Mouse (Mus musculus) neural tube, embryonic 14.5 days (tissue): Measurements from ENCODE around the gene Sgcb. TPM values are rescaled to one million over a fixed set of nuclear protein-coding genes. Genes with fewer than 3 reads are reported as not detected.

Experiments
- ATAC-seq: fragments of 200-750 bp; cut with Nextera tagmentation; 2 replicates; pipeline ENCODE4 v1.8.0; 2017; ENCODE audit warnings: low read depth, mild to moderate bottlenecking, moderate TSS enrichment, moderate library complexity
- H3K27ac ChIP-seq: fragments of 300-500 bp; sonication (generic); 2 replicates; pipeline ENCODE4 v1.5.1; 2014; ENCODE audit warnings: low read depth, mild to moderate bottlenecking, control low read depth, low read length, moderate library complexity, mixed read lengths
- H3K27me3 ChIP-seq: fragments of 300-500 bp; sonication (generic); 2 replicates; pipeline ENCODE4 v1.6.1; 2014; ENCODE audit warnings: low read length; ENCODE audit not compliant: control insufficient read depth, insufficient read depth
- H3K36me3 ChIP-seq: fragments of 300-500 bp; sonication (generic); 2 replicates; pipeline ENCODE4 v1.6.1; 2014; ENCODE audit warnings: low read length, mixed read lengths; ENCODE audit not compliant: control insufficient read depth, insufficient read depth
- H3K4me1 ChIP-seq: fragments of 300-500 bp; sonication (generic); 2 replicates; pipeline ENCODE4 v1.6.1; 2014; ENCODE audit warnings: low read length; ENCODE audit not compliant: control insufficient read depth, insufficient read depth
- H3K4me2 ChIP-seq: fragments of 300-500 bp; sonication (generic); 2 replicates; pipeline ENCODE4 v1.6.1; 2014; ENCODE audit warnings: mild to moderate bottlenecking, low read depth, low read length, control low read depth
- H3K4me3 ChIP-seq: fragments of 300-500 bp; sonication (generic); 2 replicates; pipeline ENCODE4 v1.5.1; 2014; ENCODE audit warnings: low read depth, low read length, control low read depth, mixed read lengths
- H3K9ac ChIP-seq: fragments of 300-500 bp; sonication (generic); replicated peaks from 2 replicates; pipeline ENCODE4 v1.6.1; 2014; ENCODE audit warnings: low read depth, mild to moderate bottlenecking, control low read depth, low read length, mixed read lengths
- H3K9me3 ChIP-seq: fragments of 300-500 bp; sonication (generic); 2 replicates; pipeline ENCODE4 v1.6.1; 2016; ENCODE audit warnings: low read length; ENCODE audit not compliant: control insufficient read depth
- WGBS: fragments of 180-500 bp; shearing (Covaris S2); extraction: QIAGEN DNeasy Blood & Tissue Kit; methylation state at CpG from one replicate; pipeline ENCODE4 v1.1.7; 2014; 5-methylcytosine and 5-hydroxymethylcytosine counted together
- polyA plus RNA-seq: library from polyadenylated mRNA; unstranded; fragments of >200 nt; fragmentation: Nextera tagmentation; extraction: Ambion mirVana; gene quantifications from 2 replicates; pipeline ENCODE4 v1.2.1, GENCODE M21; 2014

The Sgcb gene
- polyA plus RNA-seq, 1 experiment from 2014 or later, result 57.2 TPM

- Histone ChIP-seq H3K9me3 (no peaks in the 10 kb centered on the region), H3K4me2 (no peak overlapping the region), H3K4me1 (no peaks in the 10 kb centered on the region), H3K27me3 (no peaks in the 10 kb centered on the region), H3K4me3 (no peak overlapping the region), H3K9ac (no peak overlapping the region), H3K27ac (no peak overlapping the region), H3K36me3 (no peaks in the 10 kb centered on the region; the same call in none of the 2 replicates)
- WGBS, result 83% methylated on average over 4 of the region's 4 CpGs
- no peak for ATAC-seq
These were observed 5.5 kb downstream of the Sgcb start for GRCm38 (mm10) chr5:73642091-73642490.

GRCm38 (mm10) chr5:73641058-73641457 is 6.5 kb downstream of the Sgcb start:
- H3K4me3 ChIP-seq, result no peak overlapping the region
- no peak for ATAC-seq
- no peak overlapping the region for H3K4me2 ChIP-seq
- H3K36me3 ChIP-seq, result no peaks in the 10 kb centered on the region; the same call in none of the 2 replicates
- no peaks in the 10 kb centered on the region for H3K27me3 ChIP-seq
- 92% methylated on average over 3 of the region's 3 CpGs for WGBS
- H3K27ac ChIP-seq, result no peak overlapping the region
- H3K9ac ChIP-seq, result no peak overlapping the region
- H3K4me1 ChIP-seq, result no peaks in the 10 kb centered on the region
- H3K9me3 ChIP-seq, result no peaks in the 10 kb centered on the region

DNA sequence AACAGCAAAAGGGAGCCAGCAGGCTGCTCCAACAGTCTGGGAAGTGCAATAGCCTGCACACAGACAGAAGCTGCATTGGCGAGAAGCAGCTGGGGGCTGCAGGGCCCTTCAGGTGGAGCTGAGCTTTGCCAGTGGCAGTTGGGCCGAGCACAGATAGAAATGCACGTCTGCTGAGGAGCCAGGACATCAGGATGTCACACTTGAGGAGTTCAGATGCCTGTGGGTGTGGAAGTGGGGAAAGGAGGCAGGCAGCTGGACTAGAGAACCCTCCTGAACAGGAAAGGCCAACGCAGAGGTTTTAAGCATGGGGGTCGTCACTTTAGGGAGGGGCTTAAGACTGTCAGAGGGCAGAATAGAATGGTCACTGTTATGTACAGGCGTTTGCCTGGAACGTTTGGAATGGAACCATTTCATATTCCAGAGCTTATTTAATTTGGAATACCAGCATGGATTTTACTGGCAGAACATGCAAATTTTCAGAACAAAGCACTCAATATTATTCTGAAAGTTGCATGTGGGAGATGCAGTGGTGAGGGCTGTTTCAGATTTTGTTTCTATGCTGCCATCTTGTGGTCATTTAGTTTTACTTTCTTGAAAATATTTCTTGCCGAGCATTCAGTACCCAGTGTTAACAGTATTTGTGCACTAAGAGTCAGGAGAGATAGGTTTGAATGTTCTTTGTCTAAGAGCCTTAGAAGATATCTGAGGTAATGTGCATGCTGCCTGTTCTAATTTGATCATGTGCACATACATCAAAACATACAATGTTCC is 10.1 kb downstream of the Sgcb start:
- WGBS, result 43% methylated on average over 8 of the region's 8 CpGs
- no peak overlapping the region for H3K9ac ChIP-seq

GRCm38 (mm10) chr5:73633141-73633540 is 14.4 kb downstream of the Sgcb start:
- peaks cover 3% of the 10 kb centered on the region; the same call in 1 of the 2 replicates for H3K36me3 ChIP-seq
- no peak overlapping the region for H3K4me3 ChIP-seq
- H3K9me3 ChIP-seq, result no peaks in the 10 kb centered on the region
- H3K27me3 ChIP-seq, result no peaks in the 10 kb centered on the region
- no peaks in the 10 kb centered on the region for H3K4me1 ChIP-seq
- no peak overlapping the region for H3K27ac ChIP-seq
- ATAC-seq, result no peak
- WGBS, result 60% methylated on average over 8 of the region's 8 CpGs
- no peak overlapping the region for H3K9ac ChIP-seq
- no peak overlapping the region for H3K4me2 ChIP-seq

More for the DNA sequence above, 10.1 kb downstream of the Sgcb start:
- ATAC-seq, result peak; percentile 72
- no peaks in the 10 kb centered on the region for H3K9me3 ChIP-seq
- H3K4me3 ChIP-seq, result no peak overlapping the region
- peaks cover 3% of the 10 kb centered on the region for H3K36me3 ChIP-seq
- no peaks in the 10 kb centered on the region for H3K27me3 ChIP-seq
- no peaks in the 10 kb centered on the region for H3K4me1 ChIP-seq
- H3K27ac ChIP-seq, result no peak overlapping the region
- H3K4me2 ChIP-seq, result no peak overlapping the region

DNA sequence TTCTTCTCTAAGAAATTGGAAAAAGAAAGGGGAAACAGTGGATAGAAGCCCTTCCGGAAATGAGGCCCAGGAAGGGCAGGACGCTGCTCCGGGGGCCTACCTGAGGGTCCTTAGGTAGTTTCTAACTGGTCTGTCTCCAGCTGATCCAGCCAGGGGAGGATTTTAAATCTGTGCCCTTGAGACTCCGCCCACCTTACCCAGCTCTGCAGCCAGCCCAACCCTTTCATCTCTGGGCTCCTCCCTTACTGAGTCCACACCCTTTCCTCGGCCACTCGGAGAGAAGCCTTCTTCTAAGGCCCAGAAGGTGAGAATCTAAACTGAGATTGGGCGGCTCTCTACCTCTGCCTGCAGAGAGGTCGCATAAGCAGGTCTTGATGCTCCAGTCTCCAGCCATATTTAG is 15.3 kb downstream of the Sgcb start, which contains the start of gene Lrrc66:
TSS of gene Lrrc66 (minus strand) at position 236 of the 400 bp plus-strand sequence.
- Histone ChIP-seq H3K36me3 (peaks cover 3% of the 10 kb centered on the region; the same call in 1 of the 2 replicates), H3K4me1 (no peaks in the 10 kb centered on the region), H3K27me3 (no peaks in the 10 kb centered on the region), H3K4me3 (no peak within 1 kb of the TSS), H3K4me2 (no peak within 1 kb of the TSS), H3K9me3 (no peaks in the 10 kb centered on the region), H3K9ac (no peak within 1 kb of the TSS), H3K27ac (no peak within 1 kb of the TSS)
- no peak for ATAC-seq
- WGBS, result 81% methylated on average over 8 of the region's 8 CpGs

GRCm38 (mm10) chr5:73631001-73631558 is 16.5 kb downstream of the Sgcb start:
- no peak overlapping the region for H3K9ac ChIP-seq
- no peak overlapping the region for H3K4me2 ChIP-seq
- WGBS, result 41% methylated on average over 10 of the region's 10 CpGs
- no peak overlapping the region for H3K4me3 ChIP-seq
- no peaks in the 10 kb centered on the region for H3K27me3 ChIP-seq
- ATAC-seq, result no peak
- peaks cover 3% of the 10 kb centered on the region; the same call in 1 of the 2 replicates for H3K36me3 ChIP-seq
- no peaks in the 10 kb centered on the region for H3K4me1 ChIP-seq
- no peak overlapping the region for H3K27ac ChIP-seq
- H3K9me3 ChIP-seq, result no peaks in the 10 kb centered on the region

GRCm38 (mm10) chr5:73630141-73630540 is 17.4 kb downstream of the Sgcb start:
- no peaks in the 10 kb centered on the region for H3K27me3 ChIP-seq
- no peaks in the 10 kb centered on the region for H3K9me3 ChIP-seq
- no peak overlapping the region for H3K4me2 ChIP-seq
- no peak overlapping the region for H3K27ac ChIP-seq
- H3K4me3 ChIP-seq, result no peak overlapping the region
- 88% methylated on average over 5 of the region's 5 CpGs for WGBS
- H3K4me1 ChIP-seq, result no peaks in the 10 kb centered on the region
- no peaks in the 10 kb centered on the region; the same call in 1 of the 2 replicates for H3K36me3 ChIP-seq
- no peak overlapping the region for H3K9ac ChIP-seq
- ATAC-seq, result no peak

DNA sequence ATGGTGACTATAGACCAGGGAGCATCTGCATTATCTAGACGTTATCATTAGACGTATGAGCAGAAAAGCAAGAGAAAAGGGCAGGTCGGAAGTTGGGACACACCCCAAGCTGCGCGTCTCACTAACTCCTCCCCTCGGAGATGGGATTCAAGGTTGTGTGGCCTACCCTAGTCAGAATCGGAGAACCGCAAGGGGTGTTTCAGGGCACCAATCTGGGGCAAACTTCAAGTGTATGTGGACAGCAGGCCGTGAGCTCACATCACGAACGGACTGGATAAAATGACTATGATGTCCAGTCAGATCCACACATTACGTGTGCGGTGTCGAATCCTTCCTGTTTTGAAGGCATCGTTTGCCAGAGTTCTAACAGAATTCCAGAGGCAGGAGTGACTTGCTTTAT is 19.6 kb downstream of the Sgcb start:
- no peaks in the 10 kb centered on the region for H3K36me3 ChIP-seq
- H3K4me1 ChIP-seq, result no peaks in the 10 kb centered on the region
- H3K27ac ChIP-seq, result no peak overlapping the region
- H3K27me3 ChIP-seq, result no peaks in the 10 kb centered on the region
- no peak overlapping the region for H3K4me3 ChIP-seq
- WGBS, result 81% methylated on average over 15 of the region's 15 CpGs
- no peak overlapping the region for H3K9ac ChIP-seq
- no peak overlapping the region for H3K4me2 ChIP-seq
- ATAC-seq, result no peak
- H3K9me3 ChIP-seq, result no peaks in the 10 kb centered on the region

GRCm38 (mm10) chr5:73627559-73627958 is 20.0 kb downstream of the Sgcb start:
- no peaks in the 10 kb centered on the region for H3K36me3 ChIP-seq
- H3K9ac ChIP-seq, result no peak overlapping the region
- no peaks in the 10 kb centered on the region for H3K9me3 ChIP-seq
- no peak overlapping the region for H3K4me3 ChIP-seq
- H3K27me3 ChIP-seq, result no peaks in the 10 kb centered on the region
- H3K4me1 ChIP-seq, result no peaks in the 10 kb centered on the region
- WGBS, result 63% methylated on average over 4 of the region's 4 CpGs
- H3K4me2 ChIP-seq, result no peak overlapping the region
- no peak overlapping the region for H3K27ac ChIP-seq
- ATAC-seq, result no peak
